Mouse (Mus musculus) E14TG2a.4 (cell line): ENCODE measurements at regions not wholly inside any gene's neighbourhood (a gene's known extent, or its start where the extent isn't known, plus 50 kb on each side); places are given as distances from the start of the nearest gene placed in this dataset.

Experiments
- H3K27me3 ChIP-seq: 2 replicates; pipeline ENCODE4 v1.6.1; 2014; ENCODE audit warnings: low read length, control low read depth; ENCODE audit not compliant: insufficient read depth
- H3K36me3 ChIP-seq: 2 replicates; pipeline ENCODE4 v1.6.1; 2014; ENCODE audit warnings: low read length, control low read depth; ENCODE audit not compliant: insufficient read depth
- H3K4me1 ChIP-seq: replicated peaks from 2 replicates; pipeline ENCODE4 v1.6.1; 2014; ENCODE audit warnings: low read depth, low read length, control low read depth
- H3K4me3 ChIP-seq: replicated peaks from 2 replicates; pipeline ENCODE4 v1.5.1; 2014; ENCODE audit warnings: mild to moderate bottlenecking, low read length
- H3K9me3 ChIP-seq: 2 replicates; pipeline ENCODE4 v1.6.1; 2014; ENCODE audit warnings: low read length, control low read depth
- CTCF ChIP-seq: conservative IDR thresholded peaks from 2 replicates; pipeline ENCODE4 v1.5.1; 2014; ENCODE audit warnings: low read length
- NANOG ChIP-seq: IDR thresholded peaks from 2 replicates; pipeline ENCODE4 v1.6.1; 2014; ENCODE audit warnings: borderline replicate concordance, low read length, mixed read lengths
- POU5F1 ChIP-seq: IDR thresholded peaks from 2 replicates; pipeline ENCODE4 v1.6.1; 2014; ENCODE audit warnings: low read length, borderline replicate concordance

GRCm38 (mm10) chr12:12177264-12178043, 84.5 kb upstream of the Fam49a start:
- peaks cover 23% of the 10 kb centered on the region for H3K9me3 ChIP-seq
- TF ChIP-seq NANOG (peak; percentile 41; the same call in 1 of the 2 replicates), POU5F1 (0 out of 2 replicates have a peak, but pooled peaks have one; percentile 62), CTCF (no peak)
- no peaks in the 10 kb centered on the region for H3K27me3 ChIP-seq
- peak overlapping the region; percentile 24; the same call in 1 of the 2 replicates for H3K4me3 ChIP-seq
- H3K36me3 ChIP-seq, result no peaks in the 10 kb centered on the region
- peaks cover 46% of the 10 kb centered on the region for H3K4me1 ChIP-seq

DNA sequence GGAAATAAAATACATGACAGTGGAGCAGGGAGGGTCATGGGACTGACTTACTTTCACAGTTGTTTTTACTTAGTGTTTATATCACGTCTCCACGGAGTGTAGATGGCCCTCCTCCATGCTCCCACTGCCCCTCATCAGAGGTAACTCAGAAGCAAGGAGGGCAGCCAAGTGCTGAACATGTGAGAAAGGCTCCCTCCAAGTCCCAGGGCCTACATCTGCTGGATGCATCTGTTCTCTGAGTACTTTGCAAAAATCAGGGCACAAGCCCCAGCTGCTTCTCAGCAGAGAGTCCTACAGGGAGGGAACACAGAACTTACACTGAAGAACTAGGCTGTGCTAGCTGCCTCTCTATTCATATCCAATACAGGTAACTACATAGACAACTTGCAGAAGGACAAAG, 83.5 kb upstream of the Fam49a start:
- Histone ChIP-seq H3K9me3 (peaks cover 32% of the 10 kb centered on the region), H3K27me3 (no peaks in the 10 kb centered on the region), H3K36me3 (no peaks in the 10 kb centered on the region), H3K4me3 (no peak overlapping the region), H3K4me1 (peaks cover 46% of the 10 kb centered on the region)
- no peak for TF ChIP-seq CTCF
- no peak for TF ChIP-seq NANOG
- no peak for TF ChIP-seq POU5F1

GRCm38 (mm10) chr12:12179292-12179865, 82.6 kb upstream of the Fam49a start:
- Histone ChIP-seq H3K27me3 (no peaks in the 10 kb centered on the region), H3K36me3 (no peaks in the 10 kb centered on the region), H3K4me1 (peaks cover 46% of the 10 kb centered on the region), H3K4me3 (no peak overlapping the region), H3K9me3 (peaks cover 33% of the 10 kb centered on the region)
- no peak for TF ChIP-seq CTCF
- TF ChIP-seq POU5F1, result no peak
- TF ChIP-seq NANOG, result no peak

- H3K27me3 ChIP-seq, result no peaks in the 10 kb centered on the region
- H3K9me3 ChIP-seq, result peaks cover 33% of the 10 kb centered on the region
- peaks cover 37% of the 10 kb centered on the region for H3K4me1 ChIP-seq
- TF ChIP-seq POU5F1 (no peak), CTCF (no peak), NANOG (no peak)
- H3K4me3 ChIP-seq, result no peak overlapping the region
- H3K36me3 ChIP-seq, result no peaks in the 10 kb centered on the region
Observed at GRCm38 (mm10) chr12:12180986-12181385, 81.0 kb upstream of the Fam49a start.

- no peaks in the 10 kb centered on the region for H3K27me3 ChIP-seq
- peaks cover 31% of the 10 kb centered on the region for H3K4me1 ChIP-seq
- TF ChIP-seq POU5F1, result no peak
Observed at GRCm38 (mm10) chr12:12181686-12182085, 80.3 kb upstream of the Fam49a start.

GRCm38 (mm10) chr12:12186353-12186752, 75.6 kb upstream of the Fam49a start:
- no peaks in the 10 kb centered on the region for H3K4me1 ChIP-seq
- H3K27me3 ChIP-seq, result no peaks in the 10 kb centered on the region
- H3K9me3 ChIP-seq, result peaks cover 21% of the 10 kb centered on the region
- no peaks in the 10 kb centered on the region for H3K36me3 ChIP-seq
- no peak overlapping the region for H3K4me3 ChIP-seq
- TF ChIP-seq NANOG, result no peak
- no peak for TF ChIP-seq POU5F1
- TF ChIP-seq CTCF, result no peak

More at GRCm38 (mm10) chr12:12181686-12182085, 80.3 kb upstream of the Fam49a start:
- peaks cover 33% of the 10 kb centered on the region for H3K9me3 ChIP-seq
- H3K4me3 ChIP-seq, result no peak overlapping the region
- no peaks in the 10 kb centered on the region for H3K36me3 ChIP-seq

DNA sequence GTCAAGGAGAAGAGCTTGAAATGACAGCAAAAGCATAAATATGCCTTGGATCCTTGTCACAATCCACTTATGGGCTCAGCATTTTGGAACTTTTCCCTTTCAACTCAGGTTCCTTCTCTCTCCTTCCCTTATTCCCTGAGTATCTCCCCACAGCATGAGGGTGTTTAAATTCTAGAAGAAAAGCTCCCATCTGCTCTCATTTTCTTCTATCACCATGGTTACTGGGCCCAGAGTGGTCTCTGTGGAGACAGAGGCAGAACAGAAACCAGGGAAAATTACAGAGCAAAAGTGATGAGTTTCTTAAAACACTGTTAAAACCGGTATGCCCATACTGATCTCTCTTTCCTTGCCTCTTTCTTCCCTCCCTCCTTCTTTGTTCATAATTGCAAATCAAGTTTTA, 66.9 kb upstream of the Fam49a start:
- no peak overlapping the region for H3K4me3 ChIP-seq
- no peaks in the 10 kb centered on the region for H3K4me1 ChIP-seq
- no peak for TF ChIP-seq POU5F1
- TF ChIP-seq NANOG, result no peak
- no peak for TF ChIP-seq CTCF
- H3K9me3 ChIP-seq, result peaks cover 8% of the 10 kb centered on the region; the same call in 1 of the 2 replicates
- no peaks in the 10 kb centered on the region for H3K36me3 ChIP-seq
- peaks cover 3% of the 10 kb centered on the region; the same call in 1 of the 2 replicates for H3K27me3 ChIP-seq

DNA sequence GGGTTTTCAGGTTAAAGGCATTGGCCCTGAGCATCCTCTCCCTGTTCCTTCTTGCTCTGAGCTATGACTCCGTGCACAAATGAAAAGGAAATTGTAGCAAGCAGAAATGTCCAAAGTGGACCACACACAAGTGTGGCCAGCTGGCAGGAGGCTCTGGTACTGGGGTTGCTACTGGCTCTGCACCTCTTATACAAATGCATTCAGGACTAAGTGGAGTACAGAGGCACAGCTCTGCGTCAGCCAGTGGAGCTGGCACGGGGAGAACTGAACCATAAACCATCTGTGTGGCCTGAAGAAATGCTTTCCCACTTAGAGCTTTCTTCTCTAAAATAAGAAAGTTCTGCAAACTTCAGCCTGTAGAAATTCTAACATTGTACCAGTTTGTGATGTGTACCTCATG, 65.3 kb upstream of the Fam49a start:
- TF ChIP-seq POU5F1 (no peak), NANOG (no peak), CTCF (no peak)
- H3K4me3 ChIP-seq, result no peak overlapping the region
- peaks cover 3% of the 10 kb centered on the region; the same call in 1 of the 2 replicates for H3K27me3 ChIP-seq
- no peaks in the 10 kb centered on the region for H3K36me3 ChIP-seq
- H3K9me3 ChIP-seq, result peaks cover 8% of the 10 kb centered on the region; the same call in 1 of the 2 replicates
- H3K4me1 ChIP-seq, result no peaks in the 10 kb centered on the region

- Histone ChIP-seq H3K4me3 (no peak overlapping the region), H3K27me3 (no peaks in the 10 kb centered on the region), H3K4me1 (no peaks in the 10 kb centered on the region), H3K9me3 (no peaks in the 10 kb centered on the region), H3K36me3 (no peaks in the 10 kb centered on the region)
- TF ChIP-seq CTCF (no peak), POU5F1 (no peak), NANOG (no peak)
Observed at GRCm38 (mm10) chr12:12208216-12208615, 53.7 kb upstream of the Fam49a start.
